Mouse (Mus musculus) heart, embryonic 14.5 days (tissue): Measurements from ENCODE around the gene Cnga1. TPM values are rescaled to one million over a fixed set of nuclear protein-coding genes. Genes with fewer than 3 reads are reported as not detected.
"Not testable (repeated sequence)": the region's sequence is repeated elsewhere in the genome, so short reads cannot be mapped to it uniquely, and the experiment has no call there.

Source experiments
- ATAC-seq: fragments of 200-750 bp; cut with Nextera tagmentation; 2 replicates; pipeline ENCODE4 v1.8.0; 2017; ENCODE audit warnings: low read depth, moderate TSS enrichment; ENCODE audit not compliant: insufficient number of reproducible peaks, insufficient read depth, low FRiP score
- H3K27ac ChIP-seq, 2 experiments: fragments of 200-500 bp in 1 of 2; fragments of 300-500 bp in 1 of 2; sonication (generic) in 1 of 2; replicated peaks in 1 of 2; 2 replicates each; pipeline ENCODE4 v1.5.1; 2012 to 2014; ENCODE audit warnings: low read depth in 2 of 2, low read length in 2 of 2, control low read depth in 1 of 2, mild to moderate bottlenecking in 1 of 2, mixed read lengths in 1 of 2; ENCODE audit not compliant: control insufficient read depth in 1 of 2, insufficient read depth in 1 of 2
- H3K27me3 ChIP-seq: fragments of 300-500 bp; sonication (generic); 2 replicates; pipeline ENCODE4 v1.6.1; 2014; ENCODE audit warnings: mild to moderate bottlenecking, low read length, control low read depth; ENCODE audit not compliant: control insufficient read depth, insufficient read depth
- H3K36me3 ChIP-seq: fragments of 300-500 bp; sonication (generic); 2 replicates; pipeline ENCODE4 v1.6.1; 2014; ENCODE audit warnings: mild to moderate bottlenecking, control low read depth, low read length, mixed read lengths; ENCODE audit not compliant: control insufficient read depth, insufficient read depth
- H3K4me1 ChIP-seq, 2 experiments: fragments of 200-500 bp in 1 of 2; fragments of 300-500 bp in 1 of 2; sonication (generic) in 1 of 2; 2 replicates each; pipeline ENCODE4 v1.6.1; 2012 to 2014; ENCODE audit warnings: low read length in 2 of 2, control low read depth in 1 of 2, mixed read lengths in 1 of 2; ENCODE audit not compliant: control insufficient read depth in 2 of 2, insufficient read depth in 2 of 2
- H3K4me2 ChIP-seq: fragments of 300-500 bp; sonication (generic); 2 replicates; pipeline ENCODE4 v1.6.1; 2014; ENCODE audit warnings: mild to moderate bottlenecking, low read length
- H3K4me3 ChIP-seq, 2 experiments: fragments of 200-500 bp in 1 of 2; fragments of 300-500 bp in 1 of 2; sonication (generic) in 1 of 2; 2 replicates each; pipeline ENCODE4 v1.5.1; 2012 to 2014; ENCODE audit warnings: low read length in 2 of 2, mild to moderate bottlenecking in 2 of 2, control low read depth in 1 of 2, low read depth in 1 of 2, moderate library complexity in 1 of 2; ENCODE audit not compliant: control insufficient read depth in 1 of 2, insufficient read depth in 1 of 2
- H3K9ac ChIP-seq: fragments of 300-500 bp; sonication (generic); 2 replicates; pipeline ENCODE4 v1.6.1; 2014; ENCODE audit warnings: mild to moderate bottlenecking, low read length
- H3K9me3 ChIP-seq: fragments of 300-500 bp; sonication (generic); 2 replicates; pipeline ENCODE4 v1.6.1; 2016; ENCODE audit warnings: low read length, control low read depth; ENCODE audit not compliant: control insufficient read depth
- whole genome bisulfite sequencing: fragments of 180-500 bp; shearing (Covaris S2); extraction: QIAGEN DNeasy Blood & Tissue Kit; methylation state at CpG from one replicate; pipeline ENCODE4 v1.1.7; 2014; 5-methylcytosine and 5-hydroxymethylcytosine counted together
- polyA plus RNA-seq: library from polyadenylated mRNA; unstranded; fragments of >200 nt; fragmentation: Nextera tagmentation; extraction: Ambion mirVana; gene quantifications from 2 replicates; pipeline ENCODE4 v1.2.1, GENCODE M21; 2014

The Cnga1 gene
- polyA plus RNA-seq, 1 experiment from 2014 or later = not detected

DNA sequence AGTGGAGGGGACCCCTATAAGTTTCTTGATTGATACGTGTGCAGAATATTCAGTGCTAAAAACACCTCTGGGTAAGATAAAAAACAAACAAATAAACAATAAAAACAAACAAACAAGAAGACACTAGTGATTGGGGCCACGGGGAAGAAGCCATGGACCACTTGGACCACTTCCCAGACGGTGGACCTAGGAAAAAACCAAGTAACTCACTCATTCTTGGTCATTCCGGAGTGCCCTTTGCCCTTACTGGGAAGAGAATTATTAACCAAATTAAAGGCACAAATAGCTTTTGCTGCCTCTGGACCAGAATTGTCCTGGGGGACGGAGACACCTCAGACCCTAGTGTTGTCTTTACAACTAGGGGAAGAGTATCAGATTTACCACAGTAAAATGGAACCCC lies 78.5 kb downstream of the Cnga1 start:
- WGBS = 86% methylated on average over 5 of the region's 5 CpGs
- no peak overlapping the region for H3K9ac ChIP-seq
- H3K27ac ChIP-seq = no peak overlapping the region
- 0 out of 2 replicates have a peak, but pooled peaks cover 6% of the 10 kb centered on the region for H3K9me3 ChIP-seq
- no peaks in the 10 kb centered on the region for H3K4me1 ChIP-seq
- H3K27me3 ChIP-seq = no peaks in the 10 kb centered on the region
- H3K36me3 ChIP-seq = no peaks in the 10 kb centered on the region
- no peak for ATAC-seq
- H3K4me2 ChIP-seq = no peak overlapping the region
- H3K4me3 ChIP-seq = no peak overlapping the region

DNA sequence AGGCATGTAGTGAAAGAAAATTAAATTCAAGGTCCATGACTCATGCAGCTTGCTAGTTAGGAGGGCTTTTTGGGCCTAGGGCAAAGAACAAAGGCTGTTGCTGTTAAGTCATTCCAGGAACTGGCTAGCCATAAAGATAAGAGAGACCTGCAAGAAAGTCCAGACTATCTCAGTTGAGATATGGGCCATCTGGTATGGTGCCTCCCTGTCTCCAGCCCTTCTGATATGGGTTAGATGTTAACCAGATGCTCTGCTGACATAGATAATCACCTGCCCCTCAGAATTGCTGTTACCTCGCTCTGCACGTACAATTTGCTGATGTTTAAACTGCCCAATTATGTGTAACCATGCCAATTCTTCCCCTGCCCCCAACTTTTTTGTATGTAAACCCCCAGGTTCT lies 80.9 kb downstream of the Cnga1 start:
- ATAC-seq, H3K27ac ChIP-seq, H3K4me3 ChIP-seq, H3K36me3 ChIP-seq, H3K27me3 ChIP-seq, H3K4me1 ChIP-seq, H3K9me3 ChIP-seq, H3K9ac ChIP-seq, H3K4me2 ChIP-seq: not testable (repeated sequence)
- 19% methylated on average over 2 of the region's 2 CpGs for WGBS

DNA sequence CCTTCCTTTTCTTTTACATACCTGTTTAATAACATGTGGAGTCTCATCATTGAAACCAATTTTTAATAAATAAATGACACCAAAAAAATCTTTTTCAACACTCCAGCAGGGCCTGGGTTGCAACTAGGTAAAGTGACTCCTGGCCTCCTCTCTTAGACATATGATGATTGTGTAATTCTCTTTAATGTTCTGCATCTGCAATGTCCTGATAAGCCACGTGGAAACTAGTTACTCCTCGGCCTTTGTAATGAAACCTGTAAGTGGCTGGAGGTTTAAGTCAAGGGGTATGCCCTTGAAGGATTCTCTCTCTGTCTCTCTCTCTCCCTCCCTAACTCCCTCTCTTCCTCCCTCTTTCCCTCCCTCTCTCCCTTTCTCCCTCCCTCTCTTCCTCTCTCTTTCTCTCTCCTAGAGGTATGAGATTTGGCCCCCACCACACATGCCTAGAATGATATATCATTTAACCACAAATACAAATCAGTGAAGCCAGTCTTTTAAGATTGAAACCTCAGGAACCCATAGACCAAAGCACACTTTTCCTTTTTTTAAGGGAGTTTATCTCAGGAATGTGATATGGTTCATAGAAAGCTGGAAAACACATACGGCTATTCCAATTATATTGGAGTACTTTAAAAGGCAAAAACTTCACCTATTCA lies 83.0 kb downstream of the Cnga1 start:
- no peaks in the 10 kb centered on the region for H3K27me3 ChIP-seq
- WGBS = 46% methylated on average over 3 of the region's 3 CpGs
- H3K27ac ChIP-seq = no peak overlapping the region
- no peak overlapping the region for H3K9ac ChIP-seq
- peaks cover 3% of the 10 kb centered on the region for H3K36me3 ChIP-seq
- peaks cover 2 to 7% of the 10 kb centered on the region in 2 experiments; a peak in 3 of 4 replicates for H3K4me1 ChIP-seq
- H3K4me3 ChIP-seq = no peak overlapping the region
- ATAC-seq = no peak
- no peaks in the 10 kb centered on the region for H3K9me3 ChIP-seq
- H3K4me2 ChIP-seq = no peak overlapping the region

DNA sequence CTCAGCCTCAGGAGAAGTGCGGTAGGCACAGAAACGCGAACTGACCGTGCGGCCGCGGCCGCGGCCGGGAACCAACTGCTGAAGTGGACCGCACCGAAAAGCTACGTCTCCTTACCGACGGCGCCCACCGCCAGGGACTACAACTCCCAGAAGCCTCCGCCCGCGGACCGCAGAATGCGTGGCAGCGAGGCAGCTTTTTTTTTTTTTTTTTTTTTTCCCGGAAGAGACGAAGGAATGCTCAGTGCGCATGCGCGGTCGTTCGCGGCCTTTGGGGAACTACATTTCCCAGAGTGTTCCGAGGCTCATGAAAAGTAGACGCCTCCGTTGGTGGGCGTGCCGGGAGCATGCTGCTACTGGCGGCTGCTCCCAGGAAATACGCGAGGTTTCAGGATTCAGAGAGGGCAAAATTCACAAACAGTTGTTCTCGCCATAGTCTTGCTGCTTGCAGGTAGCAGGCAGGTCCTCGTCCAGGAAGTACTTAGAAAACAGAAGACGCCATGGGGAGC lies 84.5 kb downstream of the Cnga1 start, which contains the start of gene Nfxl1:
Gene Nfxl1 (minus strand): TSS at position 141 of the 506 bp plus-strand sequence.
- H3K36me3 ChIP-seq = peaks cover 15% of the 10 kb centered on the region
- no peaks in the 10 kb centered on the region for H3K27me3 ChIP-seq
- H3K4me1 ChIP-seq = peaks cover 2 to 10% of the 10 kb centered on the region in 2 experiments; a peak in 3 of 4 replicates
- WGBS = under 1% methylated on average over 41 of the region's 42 CpGs
- peak within 1 kb of the TSS; percentile 97 for H3K4me2 ChIP-seq
- H3K27ac ChIP-seq = peak within 1 kb of the TSS; percentile 54 to 73; a peak in 2 of 4 replicates
- no peaks in the 10 kb centered on the region for H3K9me3 ChIP-seq
- ATAC-seq = peak; percentile 96
- peak within 1 kb of the TSS; percentile 91 for H3K9ac ChIP-seq
- peak within 1 kb of the TSS; percentile 77 to 93 for H3K4me3 ChIP-seq

DNA sequence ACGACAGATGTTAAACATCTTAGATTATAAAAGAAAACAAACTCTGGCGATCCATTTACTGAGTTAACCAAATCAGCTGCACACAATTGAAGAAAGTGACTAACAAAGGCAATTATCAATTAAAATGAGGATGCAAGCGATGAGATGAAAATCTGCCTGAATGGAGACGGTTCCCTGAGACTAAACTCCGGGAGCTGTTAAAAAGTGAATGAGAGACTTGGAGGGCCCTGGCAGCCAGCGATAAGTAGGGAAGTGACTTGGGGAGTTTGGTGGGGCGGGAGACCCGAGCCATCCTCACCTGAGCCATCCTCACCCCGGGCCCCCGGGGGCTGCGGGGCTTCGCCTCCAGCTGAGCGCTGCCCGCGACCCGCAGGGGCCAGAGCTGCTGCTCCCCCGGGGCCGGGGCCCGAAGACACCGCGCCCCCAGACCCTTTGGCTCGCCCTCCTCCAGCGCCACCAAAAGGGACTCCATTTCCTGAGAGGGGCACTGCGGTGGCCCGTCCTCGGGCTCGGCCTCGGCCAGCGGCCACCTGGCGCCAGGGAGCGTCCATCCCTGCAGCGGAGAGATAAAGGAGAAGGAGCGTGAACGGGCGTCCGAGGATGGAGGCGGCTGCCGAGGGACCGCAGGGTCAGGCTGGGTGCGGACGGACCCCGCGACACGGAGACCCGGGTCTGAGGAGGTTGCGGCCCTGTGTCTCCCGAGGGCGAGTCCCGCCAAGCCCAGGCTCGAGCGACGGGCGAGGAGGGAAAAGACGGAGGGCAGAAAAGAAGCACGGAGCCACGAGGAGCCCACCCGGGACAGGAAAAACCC lies 85.2 kb downstream of the Cnga1 start:
- peak overlapping the region; percentile 97 for H3K4me2 ChIP-seq
- peak overlapping the region; percentile 77 to 93 for H3K4me3 ChIP-seq
- H3K27ac ChIP-seq = peak overlapping the region in 1 of 2 experiments; percentile 73; a peak in 2 of 4 replicates
- H3K4me1 ChIP-seq = peaks cover 2 to 10% of the 10 kb centered on the region in 2 experiments; a peak in 3 of 4 replicates
- under 1% methylated on average over 57 of the region's 57 CpGs for WGBS
- H3K9ac ChIP-seq = peak overlapping the region; percentile 91
- peaks cover 17% of the 10 kb centered on the region for H3K36me3 ChIP-seq
- no peaks in the 10 kb centered on the region for H3K27me3 ChIP-seq
- peak; percentile 75 for ATAC-seq
- no peaks in the 10 kb centered on the region for H3K9me3 ChIP-seq

DNA sequence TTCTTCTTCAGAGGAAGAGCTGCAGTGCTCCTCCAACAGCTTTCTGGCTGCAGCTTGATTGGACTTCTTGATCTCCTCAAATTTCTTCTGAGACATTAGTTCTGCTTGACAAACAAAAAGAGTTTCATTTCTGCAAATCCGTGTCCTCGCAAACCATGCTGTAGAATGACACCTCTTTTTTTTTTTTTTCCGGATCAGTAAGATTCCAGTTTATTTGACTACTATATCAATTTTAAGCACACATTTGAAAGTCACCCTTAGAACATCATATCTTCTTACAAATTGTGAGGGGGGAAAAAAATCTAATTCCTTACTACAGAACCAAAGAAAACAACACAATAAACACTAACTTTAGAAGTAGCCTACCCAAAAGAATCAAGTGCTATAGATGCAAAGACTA lies 87.8 kb downstream of the Cnga1 start:
- no peak for ATAC-seq
- Histone ChIP-seq H3K27me3 (no peaks in the 10 kb centered on the region), H3K9me3 (no peaks in the 10 kb centered on the region), H3K4me1 (peaks cover 2 to 10% of the 10 kb centered on the region in 2 experiments; a peak in 3 of 4 replicates), H3K9ac (no peak overlapping the region), H3K36me3 (peaks cover 34% of the 10 kb centered on the region), H3K4me2 (no peak overlapping the region), H3K4me3 (no peak overlapping the region), H3K27ac (no peak overlapping the region)
- 93% methylated on average over 3 of the region's 3 CpGs for WGBS
